Mouse (Mus musculus) T-helper 1 cell (primary cell): Measurements from ENCODE around the gene Hbs1l.

Source experiments
- in situ Hi-C: fragments of 300-600 bp; cut with MboI, MseI; formaldehyde crosslinking; loops from one replicate; pipeline ENCODE4 v1.15.1; 2025; ENCODE audit warnings: high pct_unique_total_duplicates

Hbs1l gene

DNA sequence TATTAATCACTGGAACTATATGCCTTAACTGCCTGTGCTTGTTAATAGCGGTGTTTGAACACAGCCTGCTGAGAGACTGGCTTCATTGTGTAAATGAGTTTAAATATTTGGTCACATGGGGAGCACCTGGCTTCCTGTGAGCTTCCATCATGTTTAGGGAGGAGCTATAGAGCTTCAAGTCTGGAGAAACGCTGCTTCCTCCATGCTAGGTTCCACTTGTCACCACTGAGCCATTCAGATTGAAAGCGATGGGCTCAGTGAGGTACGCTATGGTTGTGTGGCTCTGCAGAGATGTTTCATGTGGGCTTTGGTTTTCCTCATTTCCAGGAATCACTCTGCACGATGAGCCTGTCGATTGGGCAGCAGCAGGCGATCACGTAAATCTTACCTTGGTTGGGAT, 62.2 kb downstream of the Hbs1l start:
- in situ Hi-C loops = no loop called here

DNA sequence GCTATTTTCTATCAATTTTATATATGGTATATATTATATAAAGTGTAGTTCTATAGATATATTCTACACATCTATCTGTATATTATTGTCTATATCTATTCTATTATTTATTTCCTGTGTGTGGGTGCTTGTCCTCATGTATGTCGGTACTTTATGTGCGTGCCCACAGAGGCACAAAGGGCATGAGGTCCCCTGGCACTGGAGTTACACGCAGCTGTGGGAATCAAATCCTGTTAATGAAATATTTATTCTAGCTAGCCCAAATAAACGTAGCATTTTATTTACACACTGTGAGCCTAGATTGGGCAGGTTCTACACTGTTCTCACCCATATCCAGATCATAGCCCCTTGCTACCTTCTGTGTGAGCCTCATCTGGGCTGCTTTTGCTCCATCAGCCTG, 63.3 kb downstream of the Hbs1l start:
- in situ Hi-C loops = no loop called here

DNA sequence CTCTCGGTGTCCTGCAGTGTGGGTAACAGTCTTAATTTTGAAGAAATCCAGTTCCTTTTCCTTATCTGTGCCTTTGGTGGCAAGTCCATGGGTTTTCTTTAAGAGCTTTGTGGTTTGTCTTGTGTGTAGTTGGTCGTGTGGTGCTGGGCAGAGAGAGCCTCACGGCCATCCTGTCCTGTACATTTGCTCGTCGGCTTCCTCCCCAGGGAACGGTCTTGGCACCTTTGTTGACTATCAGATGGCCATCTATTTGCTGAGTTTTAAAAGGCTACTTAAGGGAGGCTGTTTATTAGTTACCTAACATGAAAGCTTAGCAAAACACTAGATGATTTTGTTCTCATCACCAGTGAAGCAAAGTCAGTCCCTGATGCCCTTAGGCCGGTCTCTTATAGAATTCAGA, 66.1 kb downstream of the Hbs1l start:
- in situ Hi-C loops = no loop called here

DNA sequence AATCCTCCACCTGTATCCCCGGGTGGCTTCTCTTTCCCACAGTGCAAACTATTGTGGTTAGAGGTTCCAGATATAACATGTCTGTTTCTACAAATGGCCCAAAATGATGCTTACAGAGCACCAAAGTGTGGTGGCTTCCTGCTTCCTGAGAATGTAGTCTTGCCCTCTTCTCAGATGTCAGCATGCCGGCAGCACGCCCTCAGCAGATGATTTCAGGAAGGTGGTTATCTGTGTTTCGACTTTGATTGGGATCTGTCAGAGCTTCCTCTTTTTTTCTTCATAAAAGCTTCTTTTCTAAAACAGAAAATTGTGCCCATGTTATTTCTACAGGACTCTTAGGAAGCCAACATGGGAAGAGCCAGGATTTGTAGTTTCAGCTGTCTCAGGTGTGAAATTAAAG, 67.5 kb downstream of the Hbs1l start:
- in situ Hi-C loops = no loop called here

DNA sequence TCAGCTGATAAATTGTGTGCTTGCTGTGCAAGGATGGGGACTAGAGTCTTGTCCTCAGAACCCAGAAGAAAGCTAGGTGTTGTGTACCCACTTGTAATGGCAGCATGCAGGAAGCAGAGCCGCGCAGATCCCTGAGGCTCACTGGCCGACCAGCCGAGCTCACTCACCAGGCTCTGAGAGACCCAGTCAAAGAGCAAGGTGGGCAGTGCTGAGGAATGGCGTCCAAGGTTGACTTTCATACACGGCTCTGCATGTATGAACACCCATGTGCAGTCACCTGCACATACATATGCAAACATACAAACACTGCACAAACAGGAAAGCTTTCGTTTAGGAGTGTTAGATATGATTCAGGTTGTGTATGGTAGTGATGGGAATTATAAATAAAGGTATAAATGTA, 69.2 kb downstream of the Hbs1l start:
- in situ Hi-C loops = no loop called here

DNA sequence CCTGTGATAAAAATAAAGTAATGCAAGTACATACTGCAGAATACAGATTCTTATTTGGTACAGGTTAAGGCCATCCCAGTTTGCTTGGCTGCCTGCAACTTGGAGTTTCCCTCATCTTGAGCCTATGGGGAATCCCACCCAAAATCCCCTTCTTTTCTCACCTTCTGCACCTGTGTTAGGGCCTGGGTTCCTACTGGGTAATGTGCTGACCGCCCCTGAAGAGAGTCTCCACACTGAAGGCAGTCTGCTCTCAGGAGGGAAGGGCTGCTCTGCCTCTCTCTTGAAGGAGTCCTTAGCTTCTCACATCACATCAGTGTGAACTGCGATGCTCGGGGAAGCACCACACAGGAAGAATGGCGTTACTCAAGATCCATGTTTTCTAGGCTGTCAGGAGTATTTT, 70.1 kb downstream of the Hbs1l start:
- in situ Hi-C loops = no loop called here

DNA sequence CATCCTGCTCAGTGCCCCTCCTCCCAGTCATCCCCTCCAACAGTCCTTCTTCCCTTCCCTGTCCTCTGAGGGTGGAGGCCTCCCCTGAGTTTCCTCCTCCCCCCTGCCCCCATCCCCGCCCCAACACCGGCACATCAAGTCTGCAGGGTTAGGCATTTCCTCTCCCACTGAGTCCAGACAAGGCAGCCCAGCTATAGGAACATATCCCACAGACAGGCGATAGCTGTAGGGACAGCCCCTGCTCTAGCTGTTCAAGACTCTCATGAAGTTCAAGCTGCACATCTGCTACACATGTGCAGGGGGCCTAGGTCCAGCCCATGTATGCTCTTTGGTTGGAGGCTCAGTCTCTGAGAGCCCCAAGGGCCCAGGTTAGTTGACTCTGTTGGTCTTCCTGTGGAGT, 70.7 kb downstream of the Hbs1l start:
- in situ Hi-C loops = no loop called here

DNA sequence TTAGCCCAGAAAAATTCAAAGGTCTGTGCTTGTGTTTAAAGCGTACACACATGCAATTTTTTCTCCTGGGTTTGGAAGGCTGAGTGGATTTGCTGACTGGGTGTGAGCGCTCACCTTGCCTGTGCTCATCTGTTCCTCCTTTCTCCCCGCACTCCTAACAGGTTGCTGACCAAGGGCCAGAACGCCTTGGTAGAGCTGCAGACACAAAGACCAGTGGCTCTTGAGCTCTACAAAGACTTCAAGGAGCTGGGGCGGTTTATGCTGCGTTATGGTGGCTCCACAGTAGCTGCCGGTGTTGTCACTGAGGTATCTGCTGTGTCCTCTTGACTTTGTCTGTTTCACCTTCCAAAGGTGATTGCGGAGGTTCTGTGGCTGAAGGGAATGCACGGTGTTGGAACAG, 71.7 kb downstream of the Hbs1l start:
- in situ Hi-C loops = no loop called here

DNA sequence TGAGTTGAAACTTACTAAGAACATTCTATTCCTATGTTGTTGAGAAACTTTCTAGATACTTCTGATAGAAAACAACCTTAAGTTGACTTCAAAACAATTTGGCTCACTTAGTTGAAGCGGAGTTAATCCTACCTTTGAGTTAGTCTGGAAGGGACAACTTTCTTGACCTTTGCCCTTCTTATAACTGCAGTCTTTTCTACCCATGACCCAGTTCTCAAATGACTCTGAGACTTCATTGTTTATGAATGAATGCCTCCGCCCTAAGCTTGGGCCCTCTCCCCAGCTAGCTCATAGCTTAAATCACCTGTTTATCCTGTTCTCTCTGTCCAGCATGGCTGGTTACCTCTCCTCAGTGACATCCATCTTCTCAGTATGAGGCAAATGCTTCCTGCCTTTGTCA, 73.8 kb downstream of the Hbs1l start:
- in situ Hi-C loops = no loop called here

DNA sequence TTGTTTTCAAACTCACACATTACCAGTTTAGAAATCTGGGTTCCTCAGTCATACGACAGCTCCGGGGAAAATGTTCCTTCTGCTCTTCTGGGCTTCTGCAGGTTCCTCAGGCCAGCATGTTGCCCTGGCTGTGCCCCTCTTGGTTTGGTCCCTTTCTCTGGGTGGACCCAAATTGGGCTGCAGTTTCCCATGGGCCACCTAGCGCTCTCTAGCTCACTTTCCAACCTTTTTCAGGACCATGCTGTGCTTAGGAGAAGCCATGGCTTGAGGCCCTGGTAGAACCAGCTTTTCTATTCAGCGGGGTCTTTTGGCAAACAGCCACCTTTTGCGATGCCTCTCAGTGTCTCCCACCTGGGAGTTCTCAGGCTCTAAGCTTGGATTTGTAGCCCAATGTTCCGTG, 76.5 kb downstream of the Hbs1l start:
- in situ Hi-C loops = no loop called here

DNA sequence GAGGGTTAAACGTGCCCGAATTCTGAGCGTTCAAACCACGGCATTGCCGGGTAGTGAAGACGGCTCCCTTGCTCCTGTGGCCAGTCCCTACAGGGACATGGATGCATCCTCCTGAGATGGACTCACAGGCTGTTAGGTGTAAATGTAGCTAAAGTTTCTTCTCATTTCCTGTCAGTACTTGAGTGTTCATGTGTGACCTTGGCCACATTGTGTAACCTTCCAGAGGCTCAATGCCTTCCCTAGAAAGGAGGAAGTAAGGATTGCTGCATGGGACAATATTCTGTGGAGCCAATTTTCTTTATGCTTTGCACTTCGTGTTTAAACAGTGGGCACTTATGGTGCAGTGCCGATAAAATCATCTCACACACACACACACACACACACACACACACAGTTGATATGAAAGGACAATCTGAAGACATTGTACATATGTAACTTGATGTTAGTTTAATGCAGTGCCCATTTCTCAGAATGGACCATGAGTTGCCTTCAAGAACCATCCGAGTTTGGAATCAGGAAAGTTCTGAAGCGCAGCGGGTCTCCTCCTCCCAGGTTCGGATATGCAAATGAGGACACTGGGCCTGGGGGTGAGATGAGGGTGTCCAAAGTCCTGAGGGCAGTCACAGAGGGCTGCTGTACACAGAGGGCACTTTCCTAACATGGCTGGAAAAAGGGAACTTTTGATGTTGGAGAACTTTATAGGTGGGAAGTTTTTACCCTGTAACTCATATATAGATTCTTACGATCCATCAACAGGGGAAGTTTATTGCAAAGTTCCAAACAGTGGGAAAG, 81.1 kb downstream of the Hbs1l start, which contains the start of gene Aldh8a1:
Aldh8a1 (plus strand) TSS at position 610 of the 792 bp plus-strand sequence.
- in situ Hi-C loops = no loop called here

DNA sequence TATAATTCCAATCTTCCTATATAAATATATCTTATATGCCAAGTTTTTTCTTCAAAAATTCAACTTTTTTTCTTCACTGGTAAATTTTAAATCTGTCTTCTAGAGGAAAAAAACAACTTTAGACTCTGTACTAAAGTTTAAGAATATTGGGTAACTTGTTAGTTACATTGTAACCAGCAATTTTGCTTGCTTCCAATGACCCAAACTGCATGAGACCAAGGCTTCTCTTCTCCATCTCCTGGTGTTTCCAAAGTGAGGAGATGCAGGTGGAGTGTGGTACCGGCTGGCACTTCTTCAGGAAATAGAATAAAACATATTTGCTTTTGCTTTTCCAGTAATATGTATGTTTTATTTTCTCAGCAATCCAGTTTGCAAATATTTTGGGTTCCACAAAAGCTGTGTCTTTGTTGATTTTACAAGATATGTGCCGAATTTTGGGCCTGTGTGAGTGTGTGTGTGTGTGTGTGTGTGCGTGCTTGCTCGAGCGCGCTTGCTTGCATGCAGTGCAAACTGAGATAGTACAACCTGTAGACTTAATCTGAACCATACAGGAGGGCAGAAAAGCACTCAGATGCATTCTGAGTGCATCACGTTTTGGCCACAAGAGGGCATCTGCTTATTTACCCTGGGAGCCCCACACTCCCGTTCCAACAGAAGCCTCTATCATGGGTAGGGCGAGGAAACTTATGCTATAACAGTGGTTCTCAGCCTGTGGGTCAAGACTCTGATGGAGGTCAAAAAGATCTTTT, 82.6 kb downstream of the Hbs1l start:
- in situ Hi-C loops = no loop called here

DNA sequence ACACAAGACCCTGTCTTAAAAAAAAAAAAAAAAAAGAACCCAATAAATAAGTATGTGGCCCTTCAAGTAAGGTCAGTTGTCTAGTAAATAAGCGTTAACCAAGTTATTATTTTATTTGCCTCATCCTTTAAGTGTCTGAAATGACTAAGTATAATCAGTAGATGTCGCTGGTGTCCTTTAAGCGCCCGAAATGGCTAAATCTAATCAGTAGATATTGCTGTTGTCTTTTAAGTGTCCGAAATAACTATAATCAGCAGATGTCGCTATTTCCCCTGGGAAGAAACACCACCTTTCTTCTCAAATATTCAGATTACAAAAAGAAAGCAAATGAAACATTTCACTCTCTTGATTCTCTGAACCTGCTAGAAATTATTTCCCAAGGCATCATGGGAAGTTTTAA, 87.1 kb downstream of the Hbs1l start:
- in situ Hi-C loops = loop anchor here (5.0 kb wide), 1 partner anchor 619 kb away; no protein-coding TSS in a partner anchor

DNA sequence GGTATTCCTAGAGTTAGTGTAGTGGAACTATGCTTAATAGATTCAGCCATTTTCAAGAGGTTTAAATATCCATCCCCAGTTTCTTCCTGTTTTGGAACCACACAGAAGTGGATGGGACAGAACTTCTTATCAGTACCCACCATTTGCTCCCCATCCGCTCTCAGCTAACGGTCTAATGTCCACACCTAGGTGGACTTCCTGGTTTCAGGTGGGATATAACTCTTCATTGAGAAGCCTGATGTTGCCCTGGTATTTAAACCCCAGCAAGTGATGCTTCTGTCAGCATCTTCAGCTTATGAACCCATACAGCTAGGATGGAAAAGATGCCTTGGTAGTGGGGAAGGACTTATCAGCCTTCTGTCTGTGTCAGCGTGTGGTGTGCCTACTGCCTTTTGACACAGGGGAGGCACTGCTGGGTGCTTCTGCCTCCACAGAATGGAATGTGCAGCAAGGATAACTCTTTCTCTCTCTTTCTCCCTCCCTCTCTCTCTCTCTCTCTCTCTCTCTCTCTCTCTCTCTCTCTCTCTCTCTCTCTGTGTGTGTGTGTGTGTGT, 89.4 kb downstream of the Hbs1l start:
- in situ Hi-C loops = no loop called here

DNA sequence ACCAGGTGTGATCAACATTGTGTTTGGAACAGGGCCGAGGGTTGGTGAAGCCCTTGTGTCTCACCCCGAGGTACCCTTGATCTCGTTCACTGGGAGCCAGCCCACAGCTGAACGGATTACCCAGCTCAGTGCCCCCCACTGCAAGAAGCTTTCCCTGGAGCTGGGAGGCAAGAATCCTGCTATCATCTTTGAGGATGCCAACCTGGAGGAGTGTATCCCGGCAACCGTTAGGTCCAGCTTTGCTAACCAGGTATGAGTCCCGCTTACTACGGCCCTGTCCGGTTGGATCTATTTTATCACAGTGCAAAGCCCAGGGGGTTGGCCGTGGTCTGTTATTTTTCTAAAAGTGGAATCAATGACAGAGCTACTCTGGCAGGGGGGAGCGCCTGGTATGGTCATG, 93.3 kb downstream of the Hbs1l start:
- in situ Hi-C loops = no loop called here

DNA sequence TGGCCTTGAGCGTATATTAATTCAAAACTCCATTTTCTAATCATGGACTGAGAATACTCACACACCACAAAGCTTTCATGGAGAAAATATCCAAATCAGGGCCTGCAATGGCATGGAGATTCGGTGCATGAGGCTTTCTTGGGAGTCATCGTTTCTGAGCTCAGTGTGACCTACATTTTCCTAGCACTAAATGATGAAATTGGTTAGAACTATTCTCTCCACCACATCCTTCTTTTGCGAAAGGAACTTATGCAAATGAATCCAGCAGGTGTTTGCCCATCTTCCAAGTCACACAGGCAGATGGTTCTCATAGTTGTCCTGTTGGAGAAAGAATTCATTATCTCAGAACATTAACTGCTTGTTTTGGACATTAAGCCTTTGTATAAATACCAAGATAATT, 94.7 kb downstream of the Hbs1l start:
- in situ Hi-C loops = no loop called here

DNA sequence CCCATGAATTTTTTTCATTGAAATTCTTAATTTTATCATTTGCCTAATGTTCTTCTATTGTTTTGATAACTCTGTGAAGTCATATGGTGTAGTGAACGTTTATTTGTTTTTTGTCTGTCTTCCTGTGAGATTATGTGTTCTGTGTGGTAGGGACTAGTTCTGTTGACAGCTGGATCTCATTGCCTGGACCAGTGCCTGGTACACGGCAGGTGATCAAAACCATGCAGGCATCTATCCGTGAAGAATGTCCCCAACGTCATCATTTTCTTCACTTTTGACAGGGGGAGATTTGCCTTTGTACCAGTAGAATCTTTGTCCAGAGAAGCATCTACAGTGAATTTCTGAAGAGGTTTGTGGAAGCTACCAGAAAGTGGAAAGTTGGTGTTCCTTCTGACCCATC, 95.5 kb downstream of the Hbs1l start:
- in situ Hi-C loops = no loop called here

DNA sequence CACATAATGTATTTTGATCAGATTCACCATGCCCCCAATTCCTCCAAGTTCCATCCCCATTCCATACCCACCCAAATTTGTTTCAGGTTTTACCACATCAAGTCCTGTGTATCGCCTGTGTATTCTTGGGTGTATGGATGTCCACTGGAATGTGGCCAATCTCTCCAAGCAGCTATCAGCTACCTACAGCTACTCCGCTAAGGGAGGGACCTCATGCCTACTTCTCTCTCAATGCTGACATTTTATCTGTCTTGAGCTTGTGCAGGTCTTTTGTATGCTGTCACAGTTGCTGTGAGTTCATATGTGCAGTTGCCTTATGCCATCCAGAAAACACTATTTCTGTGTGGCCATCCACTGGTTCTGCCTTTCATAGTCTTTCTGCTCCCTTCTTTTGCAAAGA, 97.6 kb downstream of the Hbs1l start:
- in situ Hi-C loops = no loop called here

DNA sequence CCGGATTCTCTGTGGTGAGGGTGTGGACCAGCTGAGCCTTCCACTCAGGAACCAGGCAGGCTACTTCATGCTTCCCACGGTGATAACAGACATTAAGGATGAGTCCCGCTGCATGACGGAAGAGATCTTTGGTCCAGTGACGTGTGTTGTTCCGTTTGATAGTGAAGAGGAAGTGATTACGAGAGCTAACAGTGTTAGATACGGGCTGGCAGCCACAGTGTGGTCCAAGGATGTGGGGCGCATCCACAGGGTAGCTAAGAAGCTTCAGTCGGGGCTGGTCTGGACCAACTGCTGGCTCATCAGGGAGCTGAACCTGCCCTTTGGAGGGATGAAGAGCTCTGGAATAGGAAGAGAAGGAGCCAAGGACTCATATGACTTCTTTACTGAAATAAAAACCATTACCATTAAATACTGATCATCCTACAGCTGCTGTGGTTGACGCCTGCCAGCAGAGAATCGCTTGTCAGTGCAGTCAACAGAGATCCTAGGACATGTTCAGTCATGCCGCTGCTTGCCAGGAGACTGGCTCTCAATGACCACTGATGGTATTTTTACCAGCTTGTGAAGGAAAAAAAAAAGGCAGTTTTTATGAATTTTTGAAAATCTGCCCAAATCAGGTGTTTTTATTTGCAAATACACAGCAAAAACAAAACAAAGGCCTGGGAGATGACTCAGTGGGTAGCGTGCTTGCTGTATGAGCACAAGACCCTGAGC, 99.8 kb downstream of the Hbs1l start:
- in situ Hi-C loops = loop anchor here (5.0 kb wide), 1 partner anchor 52 kb away; no protein-coding TSS in a partner anchor

DNA sequence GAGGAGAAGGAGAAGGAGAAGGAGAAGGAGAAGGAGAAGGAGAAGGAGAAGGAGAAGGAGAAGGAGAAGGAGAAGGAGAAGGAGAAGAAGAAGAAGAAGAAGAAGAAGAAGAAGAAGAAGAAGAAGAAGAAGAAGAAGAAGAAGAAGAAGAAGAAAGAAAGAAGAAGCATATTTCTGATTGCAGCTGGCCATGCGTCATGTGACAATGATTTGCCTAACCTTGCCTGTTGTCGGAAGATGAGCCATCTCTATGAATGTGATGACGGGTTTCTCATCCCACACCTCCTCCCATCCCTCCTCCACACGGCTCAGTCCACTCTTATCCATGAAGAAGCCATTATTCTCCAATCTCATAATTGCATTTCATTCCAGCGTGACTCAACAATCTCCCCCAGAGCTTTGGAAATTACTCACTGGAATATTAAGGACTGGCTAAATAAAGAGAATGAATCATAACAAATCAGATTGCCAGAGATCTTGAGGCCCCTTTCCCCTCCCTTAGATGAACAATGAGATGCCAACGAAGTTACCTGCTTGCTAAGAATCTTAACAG, 103.2 kb downstream of the Hbs1l start:
- in situ Hi-C loops = loop anchor here (5.0 kb wide), 1 partner anchor 48 kb away; no protein-coding TSS in a partner anchor

DNA sequence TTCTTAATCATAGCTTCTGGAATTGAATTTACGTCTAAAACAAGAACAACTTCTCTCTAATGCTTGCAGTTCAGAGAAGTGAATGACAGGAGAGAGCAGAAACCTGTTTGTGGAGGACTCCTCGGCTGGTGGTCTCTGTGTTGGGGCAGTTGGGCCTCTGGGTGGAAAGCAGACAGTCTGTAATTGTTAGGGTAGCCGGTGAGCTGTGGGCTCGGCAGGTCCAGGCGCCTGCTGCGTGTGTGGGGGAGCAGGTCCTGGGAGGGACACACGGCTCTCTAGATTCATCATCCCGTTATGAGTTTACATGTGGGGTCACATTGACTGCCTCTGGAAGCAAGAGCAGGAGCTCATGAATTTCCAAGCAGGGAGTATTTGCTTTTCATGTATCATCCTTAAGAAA, 103.8 kb downstream of the Hbs1l start:
- in situ Hi-C loops = loop anchor here (5.0 kb wide), 1 partner anchor 48 kb away; no protein-coding TSS in a partner anchor

DNA sequence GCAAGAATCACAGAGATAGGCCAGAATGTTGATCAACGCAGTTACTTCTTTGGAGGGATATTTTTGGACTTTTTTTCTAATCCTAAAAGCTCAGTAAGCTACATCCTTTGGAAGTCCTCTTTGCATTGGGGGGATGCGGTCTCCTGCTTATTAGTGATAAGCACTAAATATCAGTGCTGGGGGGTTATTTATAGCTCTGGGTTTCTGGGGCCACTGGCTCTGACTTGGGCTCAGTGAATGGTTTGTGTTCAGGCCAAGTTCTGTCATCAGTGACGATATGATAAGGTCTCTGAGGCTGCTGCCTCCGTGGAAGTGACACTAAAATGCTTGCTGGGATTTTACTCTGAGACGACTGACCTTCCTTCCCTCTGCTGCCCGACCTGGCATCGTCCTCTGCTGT, 104.3 kb downstream of the Hbs1l start:
- in situ Hi-C loops = no loop called here
